Mouse (Mus musculus): ENCODE measurements around the gene Rassf7. TPM values are rescaled to one million over a fixed set of nuclear protein-coding genes. Genes with fewer than 3 reads are reported as not detected.
"Not testable (repeated sequence)": the region's sequence is repeated elsewhere in the genome, so short reads cannot be mapped to it uniquely, and the experiment has no call there.

The Rassf7 gene
- total RNA-seq, 2 experiments from 2014 or later = 0.62 to 0.64 TPM

GRCm38 (mm10) chr7:141220377-141220776 is 4.7 kb downstream of the Rassf7 start:
- no peak for DNase-seq (ENCODE audit: low spot score)
- intact Hi-C loops (cut with DNase I) = no loop called here

- intact Hi-C loops (cut with DNase I) = no loop called here
- peak; percentile 95 for DNase-seq (ENCODE audit: low spot score)
Measured at GRCm38 (mm10) chr7:141221249-141222125, 5.8 kb downstream of the Rassf7 start.

- DNase-seq (ENCODE audit: low spot score) = no peak
- intact Hi-C loops (cut with DNase I) = no loop called here
Measured at GRCm38 (mm10) chr7:141222126-141222467, 6.4 kb downstream of the Rassf7 start.

- intact Hi-C loops (cut with DNase I) = no loop called here
- DNase-seq (ENCODE audit: low spot score) = no peak
Measured at GRCm38 (mm10) chr7:141222696-141223215, 7.1 kb downstream of the Rassf7 start.

GRCm38 (mm10) chr7:141226535-141226934 is 10.9 kb downstream of the Rassf7 start:
- no peak for DNase-seq (ENCODE audit: low spot score)
- intact Hi-C loops (cut with DNase I) = no loop called here

GRCm38 (mm10) chr7:141227796-141228195 is 12.1 kb downstream of the Rassf7 start:
- DNase-seq (ENCODE audit: low spot score) = no peak
- intact Hi-C loops (cut with DNase I) = loop anchor here (1.0 kb wide), 1 partner anchor 136 kb away; no protein-coding TSS in a partner anchor

- intact Hi-C loops (cut with DNase I) = no loop called here
- peak; percentile 80 for DNase-seq (ENCODE audit: low spot score)
Measured at GRCm38 (mm10) chr7:141228279-141229067, 12.8 kb downstream of the Rassf7 start, which contains the start of gene Phrf1. TSS of gene Phrf1 (plus strand) at chr7:141228784.

GRCm38 (mm10) chr7:141229702-141230101 is 14.0 kb downstream of the Rassf7 start:
- intact Hi-C loops (cut with DNase I) = no loop called here
- DNase-seq (ENCODE audit: low spot score) = no peak

GRCm38 (mm10) chr7:141230570-141230969 is 14.9 kb downstream of the Rassf7 start:
- intact Hi-C loops (cut with DNase I) = no loop called here
- no peak for DNase-seq (ENCODE audit: low spot score)

GRCm38 (mm10) chr7:141231111-141231510 is 15.5 kb downstream of the Rassf7 start:
- intact Hi-C loops (cut with DNase I) = no loop called here
- DNase-seq (ENCODE audit: low spot score) = no peak

GRCm38 (mm10) chr7:141231551-141231950 is 15.9 kb downstream of the Rassf7 start:
- no peak for DNase-seq (ENCODE audit: low spot score)
- intact Hi-C loops (cut with DNase I) = no loop called here

- intact Hi-C loops (cut with DNase I); DNase-seq (ENCODE audit: low spot score): not testable (repeated sequence)
Measured at GRCm38 (mm10) chr7:141250486-141250885, 34.8 kb downstream of the Rassf7 start.

GRCm38 (mm10) chr7:141256159-141256558 is 40.5 kb downstream of the Rassf7 start:
- intact Hi-C loops (cut with DNase I) = no loop called here
- DNase-seq (ENCODE audit: low spot score) = no peak

- intact Hi-C loops (cut with DNase I) = loop anchor here (5.0 kb wide), 1 partner anchor 101 kb away; no protein-coding TSS in a partner anchor
- no peak for DNase-seq (ENCODE audit: low spot score)
Measured at GRCm38 (mm10) chr7:141261480-141261879, 45.8 kb downstream of the Rassf7 start.

- intact Hi-C loops (cut with DNase I) = loop anchor here (5.0 kb wide), 1 partner anchor 99 kb away; no protein-coding TSS in a partner anchor
- DNase-seq (ENCODE audit: low spot score) = no peak
Measured at GRCm38 (mm10) chr7:141263640-141264039, 48.0 kb downstream of the Rassf7 start.

- DNase-seq (ENCODE audit: low spot score) = no peak
- intact Hi-C loops (cut with DNase I) = loop anchor here (5.0 kb wide), 1 partner anchor 98 kb away; no protein-coding TSS in a partner anchor
Measured at GRCm38 (mm10) chr7:141264041-141264700, 48.5 kb downstream of the Rassf7 start.

- DNase-seq (ENCODE audit: low spot score) = no peak
- intact Hi-C loops (cut with DNase I) = loop anchor here (5.0 kb wide), 3 partner anchors 62 to 257 kb away; partner anchors contain the start of genes Deaf1 and Tmem80
Measured at GRCm38 (mm10) chr7:141264761-141265410, 49.2 kb downstream of the Rassf7 start.

GRCm38 (mm10) chr7:141265411-141265738 is 49.7 kb downstream of the Rassf7 start:
- intact Hi-C loops (cut with DNase I) = loop anchor here (5.0 kb wide), 2 partner anchors 62 to 257 kb away; partner anchors contain the start of genes Deaf1 and Tmem80
- DNase-seq (ENCODE audit: low spot score) = no peak

Data from heart, postnatal 25 days (tissue).